Mouse (Mus musculus) megakaryocyte progenitor cell, adult 5-6 weeks (primary cell): ENCODE results near the gene Ppp4r3b. TPM values are rescaled to one million over a fixed set of nuclear protein-coding genes. Genes with fewer than 3 reads are reported as not detected.
A peak's percentile ranks its signal among the peaks of the same experiment; 100 is the strongest.

Experiments used
- ATAC-seq: replicated peaks from 2 replicates; pipeline ENCODE4 v1.8.0; 2016; ENCODE audit warnings: mild to moderate bottlenecking, moderate TSS enrichment, inconsistent platforms; ENCODE audit not compliant: poor library complexity
- total RNA-seq, 2 experiments: library from RNA; stranded (forward) in 1 of 2; stranded (reverse) in 1 of 2; fragments of 157-497, 149-512 nt in 1 of 2; fragments of 200-1000 nt in 1 of 2; gene quantifications; 2 replicates each; pipeline versions ENCODE4 v1.2.3 to v1.2.4; 2015 to 2017

The Ppp4r3b gene
- total RNA-seq, 2 experiments from 2014 or later: 108 to 116 TPM

DNA sequence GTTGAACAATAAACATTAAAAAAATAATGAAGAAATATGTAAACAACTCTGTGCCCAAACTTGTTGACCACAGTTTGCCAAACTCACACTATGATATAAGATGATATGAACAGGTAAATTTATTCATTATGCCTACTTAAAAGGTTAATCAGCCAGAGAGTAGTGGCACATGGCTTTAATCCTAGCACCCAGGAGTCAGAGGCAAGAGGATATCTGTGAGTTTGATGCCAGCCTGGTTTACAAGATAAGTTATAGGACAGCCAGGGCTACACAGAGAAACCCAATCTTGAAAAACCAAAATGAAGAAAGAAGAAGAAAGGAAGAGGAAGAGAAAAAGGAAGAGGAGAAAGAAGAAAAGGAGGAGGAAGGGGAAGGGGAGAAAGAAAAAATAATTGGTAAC, 64.7 kb downstream of the Ppp4r3b start:
- peak; percentile 42; the same call in 1 of the 2 replicates for ATAC-seq

DNA sequence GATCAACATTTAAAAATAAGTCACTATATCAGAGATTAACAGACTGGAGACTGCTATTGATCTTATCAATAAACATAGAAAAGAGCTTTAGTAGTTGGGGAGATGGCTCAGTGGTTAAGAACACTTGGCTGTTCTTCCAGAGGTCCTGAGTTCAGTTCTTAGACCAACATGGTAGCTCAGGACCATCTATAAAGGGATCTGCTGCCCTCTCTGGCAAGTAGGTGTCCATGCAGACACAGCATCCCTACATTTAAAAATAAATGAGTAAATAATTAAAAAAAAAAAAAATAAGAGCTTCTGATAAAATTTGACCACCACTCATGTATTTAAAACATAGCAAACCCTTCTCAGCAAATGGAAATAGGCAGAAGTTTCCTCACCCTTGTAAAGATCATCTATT, 65.4 kb downstream of the Ppp4r3b start:
- ATAC-seq: peak; percentile 64

DNA sequence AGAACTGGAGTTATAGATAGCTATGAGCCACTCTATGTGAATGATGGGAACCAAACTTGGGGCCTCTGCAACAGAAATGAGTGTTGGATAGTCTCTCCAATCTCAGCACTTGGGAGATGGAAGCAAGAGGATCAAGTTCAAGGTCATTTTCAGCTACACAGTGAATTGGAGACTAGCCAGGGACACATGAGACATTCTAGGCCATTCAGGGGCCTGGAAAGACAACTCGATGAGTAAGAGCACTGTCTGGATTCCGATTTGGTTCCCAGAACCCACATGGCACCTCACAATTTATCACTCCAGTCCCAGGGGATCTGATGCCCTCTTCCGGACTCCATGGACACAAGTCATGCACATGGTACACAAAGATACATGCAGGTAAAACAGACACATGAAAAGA, 65.9 kb downstream of the Ppp4r3b start:
- ATAC-seq: no peak

DNA sequence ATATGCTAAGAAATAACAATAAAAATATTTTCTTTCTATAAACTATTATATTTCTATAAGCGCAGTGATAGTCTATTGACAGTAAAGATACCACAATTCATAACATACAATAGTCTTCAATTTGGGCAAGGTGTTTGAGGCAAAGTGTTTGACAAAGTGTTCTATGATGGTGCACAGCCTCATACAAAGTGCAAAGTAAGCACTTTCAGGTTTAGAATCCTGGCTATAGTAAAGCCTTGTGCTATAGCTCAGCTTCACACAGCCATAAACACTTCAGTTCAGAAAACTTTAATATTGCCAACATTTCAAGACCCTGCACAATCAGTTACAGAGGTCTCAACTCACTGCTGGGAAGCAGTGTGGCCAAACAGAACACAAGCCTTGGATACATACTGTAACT, 66.7 kb downstream of the Ppp4r3b start:
- no peak for ATAC-seq

DNA sequence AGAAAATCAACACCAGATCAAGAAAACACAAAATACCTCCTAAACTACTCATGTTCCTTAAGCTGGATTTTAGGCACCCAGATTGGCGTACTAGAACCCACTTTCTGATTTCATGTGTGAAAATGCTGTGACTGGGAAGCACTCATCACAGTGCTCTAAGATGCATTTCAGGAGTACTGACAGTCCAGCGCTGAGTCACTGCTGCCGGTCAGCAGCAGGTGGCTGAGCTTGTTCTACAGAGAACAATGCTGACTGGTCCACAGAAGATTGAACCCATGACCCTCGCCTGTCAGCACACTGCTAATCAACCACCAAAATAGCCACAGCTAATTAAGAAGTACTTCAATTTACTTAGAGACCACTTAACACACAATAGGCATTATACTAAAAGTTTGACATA, 69.3 kb downstream of the Ppp4r3b start:
- ATAC-seq: no peak

DNA sequence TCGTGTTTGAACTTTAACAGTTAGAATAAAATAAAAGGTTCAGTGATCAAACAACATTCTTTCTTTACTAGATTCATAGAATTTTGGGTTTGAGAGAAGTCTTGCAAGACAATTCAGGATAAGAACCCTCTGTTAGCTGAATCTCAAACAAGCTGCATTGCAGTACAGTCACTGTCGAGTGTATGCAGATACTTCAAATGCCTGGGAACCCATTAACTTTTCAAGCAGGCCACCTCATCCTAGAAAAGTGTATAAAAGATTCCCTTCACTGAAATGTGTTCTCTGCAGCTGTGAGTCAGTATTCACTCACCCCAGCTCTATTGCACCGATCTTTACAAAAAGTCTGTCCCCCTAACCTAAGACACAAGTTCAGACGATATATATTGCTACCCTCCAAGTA, 73.3 kb downstream of the Ppp4r3b start:
- no peak for ATAC-seq

DNA sequence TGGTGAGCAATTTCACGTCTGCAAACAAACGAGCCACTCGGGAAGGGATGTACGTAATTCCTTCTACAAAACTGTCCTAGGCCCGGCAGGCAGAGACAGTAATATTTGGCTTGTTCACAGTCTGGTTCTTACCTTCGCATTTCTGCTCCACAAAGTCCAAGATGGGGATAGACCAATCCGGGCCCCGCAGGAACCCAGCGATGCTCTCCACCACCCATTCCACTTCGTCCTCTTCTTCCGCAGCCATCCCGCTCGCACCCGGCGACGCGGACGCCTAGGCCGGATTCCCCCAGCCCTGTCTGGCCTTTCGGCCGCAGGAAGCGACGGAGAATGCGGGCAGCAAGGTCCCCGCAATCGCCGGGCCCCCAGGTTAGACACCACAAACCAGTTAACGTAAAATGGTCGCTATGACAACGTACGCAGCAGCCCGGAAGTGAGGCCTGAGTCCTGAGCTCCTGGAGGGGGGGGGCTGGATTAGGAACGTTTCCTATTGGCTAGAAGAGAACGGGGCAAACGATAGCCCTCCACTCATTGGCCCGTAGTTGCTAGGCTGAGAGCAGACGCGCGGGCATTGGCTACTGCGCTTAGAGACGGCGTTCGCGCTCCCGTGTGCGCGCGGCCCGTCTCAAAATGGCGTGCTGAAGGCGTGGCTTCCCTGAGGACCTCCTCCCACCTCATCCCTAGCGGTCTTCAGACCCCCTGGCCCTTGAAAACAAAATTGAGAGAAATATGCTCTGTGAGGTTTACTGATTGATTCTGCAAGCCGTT, 74.4 kb downstream of the Ppp4r3b start, which contains the start of gene Cfap36:
Cfap36 (minus strand) TSS at position 527 of the 768 bp plus-strand sequence.
- peak; percentile 98 for ATAC-seq

DNA sequence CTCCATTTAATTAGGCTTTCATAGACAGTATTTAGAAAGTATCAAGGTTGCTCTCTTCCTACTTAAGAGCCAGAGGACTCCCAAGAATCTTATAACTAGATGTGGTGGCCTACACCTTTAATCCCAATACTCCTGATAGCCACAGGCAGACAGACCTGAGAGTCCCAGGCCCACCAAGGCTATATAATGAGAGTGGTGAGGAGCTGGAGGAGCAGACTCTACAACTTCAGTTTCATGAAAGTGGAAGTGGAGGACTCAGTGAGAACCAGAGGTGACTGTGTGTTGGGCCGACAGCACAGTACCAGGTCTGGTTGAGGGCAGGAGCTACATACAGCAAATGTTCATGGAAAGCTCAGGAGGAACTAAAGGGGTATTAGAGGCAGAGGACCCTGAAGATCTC, 75.0 kb downstream of the Ppp4r3b start:
- ATAC-seq: no peak

DNA sequence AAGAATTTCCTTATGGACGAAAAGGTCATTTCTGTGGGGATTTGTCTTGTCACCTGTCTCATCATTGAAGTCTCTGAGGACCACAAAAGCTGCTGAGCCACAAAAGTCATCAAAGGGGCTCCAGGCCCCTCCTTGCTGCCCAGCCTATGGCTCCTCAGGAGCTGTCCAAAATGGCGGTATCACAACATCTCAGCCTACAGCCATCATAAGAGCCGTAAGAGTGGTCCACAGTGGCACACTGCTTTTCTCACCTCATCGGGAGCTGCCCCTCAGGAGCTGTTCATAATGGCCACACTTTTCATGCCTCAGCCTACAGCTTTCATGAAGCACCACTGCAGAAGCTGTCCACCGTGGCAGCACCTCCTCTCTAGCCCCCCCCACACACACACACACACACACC, 75.7 kb downstream of the Ppp4r3b start:
- no peak for ATAC-seq

DNA sequence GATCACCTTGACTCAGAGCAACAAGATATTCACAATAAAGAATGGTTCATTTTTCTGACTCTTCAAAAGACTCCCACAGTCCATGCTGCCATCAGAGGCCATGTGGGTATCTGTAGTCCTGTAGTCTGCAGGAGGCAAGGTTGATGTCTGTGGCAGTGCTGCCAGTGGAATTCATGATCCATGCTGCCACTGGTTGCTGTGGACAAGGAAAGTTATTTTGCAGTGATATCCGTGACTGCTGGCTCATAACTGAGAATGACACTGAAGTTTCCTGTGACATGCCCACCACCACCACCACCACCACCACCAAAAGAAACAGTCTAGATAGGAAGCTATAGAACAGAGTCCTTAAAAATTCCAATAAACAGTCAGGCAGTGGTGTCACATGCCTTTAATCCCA, 82.0 kb downstream of the Ppp4r3b start:
- ATAC-seq: no peak

DNA sequence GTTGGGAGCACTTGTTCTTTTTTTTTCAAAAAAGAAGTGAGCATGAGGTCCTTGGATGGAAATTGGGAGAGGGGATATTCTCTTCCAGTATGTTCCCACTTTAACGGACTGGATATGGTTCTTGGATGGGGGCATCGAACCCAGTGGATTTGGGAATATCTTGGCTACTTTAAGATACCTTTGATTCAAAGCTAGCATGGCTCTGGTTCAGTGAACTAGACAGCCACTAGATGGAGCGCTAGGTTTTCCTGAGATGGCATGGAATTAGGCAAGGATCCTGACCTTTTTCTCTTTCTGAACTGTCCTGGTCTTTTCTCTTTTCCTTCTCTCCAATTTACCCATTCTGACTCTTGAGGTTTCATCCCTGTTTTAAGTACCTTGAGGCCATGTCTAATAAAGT, 95.1 kb downstream of the Ppp4r3b start:
- ATAC-seq: peak; percentile 83

Other genes with a start within 250 kb of the Ppp4r3b start
- 69.5 and 69.8 TPM in 2 replicates for gene Pnpt1, start 42.1 kb upstream of the Ppp4r3b start, total RNA-seq (2015)
- 51.1 and 66.2 TPM in 2 replicates for gene Pnpt1, start 42.1 kb upstream of the Ppp4r3b start, total RNA-seq (2017)
- gene Cfap36, start 74.5 kb downstream of the Ppp4r3b start, total RNA-seq (2015): 34.2 and 39.6 TPM in 2 replicates
- gene Cfap36, start 74.5 kb downstream of the Ppp4r3b start, total RNA-seq (2017): 35.8 and 40.7 TPM in 2 replicates
- 30.5 and 32.5 TPM in 2 replicates for gene Ccdc88a, start 200.8 kb downstream of the Ppp4r3b start, total RNA-seq (2015)
- gene Ccdc88a, start 200.8 kb downstream of the Ppp4r3b start, total RNA-seq (2017): 30.9 and 40.6 TPM in 2 replicates